Mouse (Mus musculus) layer of hippocampus, postnatal 36 days (tissue): ENCODE results near the gene Dnm1. TPM values are rescaled to one million over a fixed set of nuclear protein-coding genes. Genes with fewer than 3 reads are reported as not detected.

Experiments used
- DNase-seq, 2 experiments: peaks; one replicate each; pipeline ENCODE4 v3.0.0; 2022
- total RNA-seq, 2 experiments: library from RNA; stranded (reverse); gene quantifications; 2 replicates each; pipeline ENCODE4 v1.2.3; 2021

Dnm1 gene
- total RNA-seq, 2 experiments from 2014 or later: 1,246 to 1,312 TPM

GRCm38 (mm10) chr2:32361437-32361836 is 8.3 kb upstream of the Dnm1 start:
- DNase-seq: peak; percentile 63 to 74

GRCm38 (mm10) chr2:32360741-32361140 is 7.6 kb upstream of the Dnm1 start:
- DNase-seq: peak; percentile 74 to 77

GRCm38 (mm10) chr2:32358381-32358780 is 5.2 kb upstream of the Dnm1 start:
- DNase-seq: no peak

GRCm38 (mm10) chr2:32357710-32358109 is 4.6 kb upstream of the Dnm1 start:
- no peak for DNase-seq

GRCm38 (mm10) chr2:32356216-32356615 is 3.1 kb upstream of the Dnm1 start:
- DNase-seq: no peak

- no peak for DNase-seq
These were observed 1.3 kb upstream of the Dnm1 start for GRCm38 (mm10) chr2:32354336-32354895.

GRCm38 (mm10) chr2:32353836-32354235 is 698 bp upstream of the Dnm1 start:
- no peak for DNase-seq

GRCm38 (mm10) chr2:32352151-32353006 is 759 bp downstream of the Dnm1 start, which contains the start of gene Ciz1:
Gene Ciz1 (plus strand): TSS chr2:32352327.
- peak; percentile 41 to 57 for DNase-seq

- DNase-seq: peak; percentile 40 to 47
These were observed 1.6 kb downstream of the Dnm1 start for GRCm38 (mm10) chr2:32351471-32351961.

GRCm38 (mm10) chr2:32350471-32351051 is 2.6 kb downstream of the Dnm1 start:
- no peak for DNase-seq

GRCm38 (mm10) chr2:32349625-32350255 is 3.4 kb downstream of the Dnm1 start:
- DNase-seq: peak in 1 of 2 experiments; percentile 46

- peak; percentile 56 to 60 for DNase-seq
These were observed 4.8 kb downstream of the Dnm1 start for GRCm38 (mm10) chr2:32348311-32348710.

GRCm38 (mm10) chr2:32347019-32347418 is 6.1 kb downstream of the Dnm1 start:
- no peak for DNase-seq

- DNase-seq: no peak
These were observed 8.4 kb downstream of the Dnm1 start for GRCm38 (mm10) chr2:32344598-32345321.

GRCm38 (mm10) chr2:32344056-32344455 is 9.1 kb downstream of the Dnm1 start:
- DNase-seq: peak; percentile 33 to 41

- DNase-seq: no peak
These were observed 9.8 kb downstream of the Dnm1 start for GRCm38 (mm10) chr2:32343351-32343671.

- peak; percentile 79 to 80 for DNase-seq
These were observed 10.4 kb downstream of the Dnm1 start for GRCm38 (mm10) chr2:32342539-32343350.

GRCm38 (mm10) chr2:32342039-32342438 is 11.1 kb downstream of the Dnm1 start:
- no peak for DNase-seq

- DNase-seq: no peak
These were observed 11.6 kb downstream of the Dnm1 start for GRCm38 (mm10) chr2:32341634-32341939.

GRCm38 (mm10) chr2:32340836-32341633 is 12.1 kb downstream of the Dnm1 start:
- DNase-seq: peak; percentile 57 to 61
